Mouse (Mus musculus) small intestine, adult 2 months (tissue): ENCODE data around the gene Tmem91.

Source experiments
- CTCF ChIP-seq: fragments of 200-500 bp; IDR thresholded peaks from 2 replicates; pipeline ENCODE4 v1.5.1; 2012; ENCODE audit warnings: low read depth, mild to moderate bottlenecking, control low read depth, inconsistent platforms, low read length, moderate library complexity, mixed read lengths; ENCODE audit not compliant: insufficient replicate concordance, insufficient read length; ENCODE audit errors: extremely low read depth
- POLR2A ChIP-seq: fragments of 200-500 bp; IDR thresholded peaks from 2 replicates; pipeline ENCODE4 v1.6.1; 2012; ENCODE audit warnings: low read depth, mild to moderate bottlenecking, control low read depth, inconsistent platforms, low read length, moderate library complexity

GRCm38 (mm10) chr7:25720760-25721159, 45.8 kb upstream of the Tmem91 start:
- TF ChIP-seq CTCF (no peak), POLR2A (no peak)
